Mouse (Mus musculus): ENCODE results near the gene Ifna16. TPM values are rescaled to one million over a fixed set of nuclear protein-coding genes. Genes with fewer than 3 reads are reported as not detected.

Ifna16 gene
- not detected for total RNA-seq (2023)

DNA sequence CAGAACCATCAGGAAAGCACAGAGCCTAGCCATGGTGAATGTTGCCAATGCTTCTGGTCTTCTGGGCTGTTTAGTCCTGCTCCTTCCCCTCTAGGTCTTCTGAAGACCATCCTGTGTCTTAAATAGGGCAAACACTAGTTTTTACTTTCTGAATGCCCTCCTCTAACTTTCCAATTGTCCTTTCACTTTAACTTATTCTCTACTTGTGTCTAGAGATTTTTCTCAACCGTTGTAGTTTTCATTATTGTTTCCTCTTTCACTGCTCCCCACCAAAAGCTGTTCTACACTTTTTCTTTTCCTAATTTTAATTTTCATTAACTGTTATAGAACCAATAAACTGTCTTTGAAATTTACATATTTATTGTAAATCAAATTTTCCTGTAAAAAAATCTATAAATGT lies at the start of gene Ifna16:
Gene Ifna16 (minus strand): TSS at position 101 of the 400 bp plus-strand sequence.

DNA sequence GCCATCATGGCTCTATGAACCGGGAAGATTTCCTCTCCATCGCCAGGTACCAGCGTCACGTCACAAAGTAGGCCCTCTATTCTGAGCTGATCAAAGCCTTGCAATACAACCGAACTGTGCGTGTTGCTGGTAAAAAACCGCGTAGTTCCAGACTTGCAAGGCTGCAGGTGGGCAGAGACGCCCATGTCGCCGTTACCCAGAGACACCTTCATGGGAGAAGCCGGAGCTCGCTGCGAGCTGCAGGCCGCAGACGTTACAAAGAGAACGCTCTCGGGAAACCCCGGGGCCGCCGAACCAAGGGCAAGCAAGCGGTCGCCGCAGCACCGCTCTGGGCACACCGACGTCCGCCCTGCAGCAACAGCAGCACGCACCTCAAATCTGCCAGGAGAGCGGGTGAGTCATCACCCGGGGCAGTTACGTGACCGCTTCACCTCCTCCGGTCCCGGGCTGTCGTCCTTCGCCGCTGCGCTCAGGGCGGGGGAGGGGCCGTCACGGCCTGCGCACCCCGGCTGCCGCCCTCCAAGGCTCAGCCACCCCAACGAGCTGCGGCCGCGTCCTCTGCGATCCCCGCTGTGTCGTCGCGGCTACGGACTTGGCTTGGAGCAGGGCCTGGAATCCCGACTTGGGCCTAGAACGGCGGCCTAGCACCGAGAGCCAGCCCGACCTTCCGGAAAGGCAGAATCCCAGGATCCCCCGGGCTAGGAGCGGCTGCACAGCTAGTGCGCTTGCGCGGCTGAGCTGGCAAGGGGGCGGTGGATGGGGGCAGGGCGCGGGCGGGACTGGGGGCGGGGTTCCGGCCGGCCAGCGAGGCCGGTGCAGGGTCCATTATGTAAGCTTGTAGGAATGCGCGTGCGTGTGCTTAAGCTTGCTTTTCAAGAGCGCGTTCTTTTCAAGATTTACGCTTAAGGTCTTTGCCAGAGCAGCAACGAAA lies 45.3 kb upstream of the Ifna16 start, which contains the start of the genes Gm26566 and Klhl9:
Gene Gm26566 (plus strand): TSS at position 15 of the 931 bp plus-strand sequence.
Gene Klhl9 (minus strand): TSS at position 675 of the 931 bp plus-strand sequence.

DNA sequence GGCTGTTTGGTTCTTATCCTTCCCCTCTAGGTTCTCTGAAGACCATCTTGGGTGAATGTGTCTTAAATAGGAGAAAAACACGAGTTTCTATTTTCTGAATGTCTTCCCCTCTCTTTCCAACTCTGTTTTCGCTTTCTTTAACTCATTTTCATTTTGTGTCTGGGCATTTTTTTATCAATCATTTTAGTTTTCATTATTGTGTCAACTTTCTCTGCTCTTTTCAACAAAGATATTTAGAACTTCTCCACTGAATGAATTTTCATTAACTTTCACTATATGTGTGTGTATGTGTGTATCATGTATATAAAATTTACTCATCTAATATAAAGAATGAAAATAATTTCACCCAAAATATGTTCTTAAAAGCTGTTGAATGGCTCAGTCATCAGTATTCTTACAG lies 14.5 kb upstream of the Ifna16 start, which contains the start of gene Ifnab:
Gene Ifnab (minus strand): TSS at position 101 of the 400 bp plus-strand sequence.

DNA sequence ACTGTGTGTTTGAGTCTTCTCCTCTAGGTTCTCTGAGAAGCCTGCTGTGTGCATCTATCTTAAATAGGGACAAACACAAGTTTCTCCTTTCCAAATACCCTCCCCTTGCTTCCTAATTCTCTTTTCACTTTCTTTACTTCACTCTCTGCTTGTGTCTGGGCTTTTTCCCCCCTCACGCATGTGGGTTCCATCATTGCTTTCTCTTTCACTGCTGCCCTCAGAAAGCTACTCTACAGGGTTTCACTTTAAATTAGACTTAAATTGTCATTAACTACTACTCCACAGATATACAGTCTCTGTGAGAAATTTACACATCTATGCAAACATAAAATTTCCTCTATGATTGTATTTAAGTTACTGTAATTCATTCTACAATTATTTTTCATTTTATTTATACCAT lies 7.1 kb upstream of the Ifna16 start, which contains the start of gene Ifna2:
Gene Ifna2 (minus strand): TSS at position 101 of the 400 bp plus-strand sequence.

DNA sequence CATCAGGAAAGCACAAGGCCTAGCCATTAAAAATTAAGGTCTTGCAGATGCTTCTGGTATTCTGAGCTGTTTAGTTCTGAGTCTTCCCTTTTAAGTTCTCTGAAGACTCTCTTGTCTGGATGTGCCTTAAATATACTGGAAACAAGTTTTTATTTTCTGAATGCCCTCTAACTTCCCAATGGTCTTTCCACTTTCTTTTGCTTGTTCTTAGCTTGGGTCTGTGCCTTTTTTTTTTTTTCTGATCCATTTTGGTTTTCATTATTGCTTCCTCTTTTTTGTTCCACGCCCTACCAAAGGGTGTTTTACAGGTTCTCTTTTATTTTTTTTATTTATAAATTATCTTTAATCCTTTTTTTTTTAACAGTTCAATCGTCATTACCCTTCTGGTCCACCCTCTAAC lies 32.4 kb downstream of the Ifna16 start, which contains the start of gene Ifna13:
Gene Ifna13 (minus strand): TSS at position 101 of the 400 bp plus-strand sequence.

DNA sequence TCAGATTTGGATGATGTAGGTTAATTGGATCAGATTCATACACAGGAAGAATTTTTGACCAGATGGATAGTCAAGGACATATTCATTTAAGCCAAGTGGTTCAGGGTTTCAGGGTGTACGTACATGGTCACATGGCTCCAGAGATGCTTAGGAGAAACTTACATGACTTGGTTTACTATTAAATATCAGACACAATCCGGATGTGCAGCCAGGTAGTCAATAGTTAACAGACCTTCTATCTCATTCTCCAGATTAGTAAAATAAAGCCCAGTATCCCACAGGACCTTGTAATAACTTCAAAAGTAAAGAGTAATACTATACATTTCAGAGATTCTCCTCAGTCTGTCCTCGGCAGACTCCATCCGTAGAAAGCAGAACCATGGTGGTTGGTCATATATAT lies 42.4 kb downstream of the Ifna16 start, which contains the start of gene C87499:
Gene C87499 (minus strand): TSS at position 101 of the 400 bp plus-strand sequence.

Other genes with a start within 250 kb of the Ifna16 start
- under 1 TPM; 0.17 to 0.44 TPM for gene Hacd4, start 238.0 kb downstream of the Ifna16 start, total RNA-seq (2023)
- not detected for gene Ifnb1, start 154.2 kb downstream of the Ifna16 start, total RNA-seq (2023)
- gene Ifna15, start 118.7 kb downstream of the Ifna16 start, total RNA-seq (2023) = not detected
- not detected for gene Ifna14, start 105.1 kb downstream of the Ifna16 start, total RNA-seq (2023)
- gene Ifna9, start 84.5 kb downstream of the Ifna16 start, total RNA-seq (2023) = not detected
- not detected for gene Ifna12, start 73.5 kb downstream of the Ifna16 start, total RNA-seq (2023)
- not detected for gene C87499, start 42.5 kb downstream of the Ifna16 start, total RNA-seq (2023)
- not detected for gene Ifna13, start 32.5 kb downstream of the Ifna16 start, total RNA-seq (2023)
- not detected for gene Ifna2, start 7.0 kb upstream of the Ifna16 start, total RNA-seq (2023)
- gene Ifnab, start 14.4 kb upstream of the Ifna16 start, total RNA-seq (2023) = not detected
- 1 to 10 TPM; 1.5 to 2.7 TPM for gene Gm26566, start 44.9 kb upstream of the Ifna16 start, total RNA-seq (2023)
- 10 to 100 TPM; 48.9 to 52.0 TPM for gene Klhl9, start 45.5 kb upstream of the Ifna16 start, total RNA-seq (2023)
- not detected for gene Gm13271, start 77.9 kb upstream of the Ifna16 start, total RNA-seq (2023)
- not detected for gene Gm13283, start 83.2 kb upstream of the Ifna16 start, total RNA-seq (2023)
- gene Gm13290, start 96.9 kb upstream of the Ifna16 start, total RNA-seq (2023) = under 1 TPM in 1 of 2 experiments, not detected in 1; 0.64 TPM
- gene Gm13289, start 100.0 kb upstream of the Ifna16 start, total RNA-seq (2023) = not detected
- not detected for gene Gm13272, start 102.9 kb upstream of the Ifna16 start, total RNA-seq (2023)
- gene Ifnz, start 105.2 kb upstream of the Ifna16 start, total RNA-seq (2023) = not detected
- not detected for gene Gm13276, start 108.8 kb upstream of the Ifna16 start, total RNA-seq (2023)
- gene Gm13277, start 111.7 kb upstream of the Ifna16 start, total RNA-seq (2023) = not detected
- not detected for gene Gm13278, start 114.6 kb upstream of the Ifna16 start, total RNA-seq (2023)
- gene Gm13275, start 117.6 kb upstream of the Ifna16 start, total RNA-seq (2023) = not detected
- gene Gm13279, start 120.5 kb upstream of the Ifna16 start, total RNA-seq (2023) = not detected
- not detected for gene Gm13285, start 122.7 kb upstream of the Ifna16 start, total RNA-seq (2023)
- gene Gm13287, start 126.3 kb upstream of the Ifna16 start, total RNA-seq (2023) = not detected
- gene Gm13288, start 128.6 kb upstream of the Ifna16 start, total RNA-seq (2023) = not detected
- not detected for gene Ifna7, start 139.3 kb upstream of the Ifna16 start, total RNA-seq (2023)
- gene Ifna11, start 143.0 kb upstream of the Ifna16 start, total RNA-seq (2023) = not detected
- not detected for gene Ifna6, start 150.5 kb upstream of the Ifna16 start, total RNA-seq (2023)
- not detected for gene Ifna5, start 158.6 kb upstream of the Ifna16 start, total RNA-seq (2023)
- gene Ifna4, start 164.9 kb upstream of the Ifna16 start, total RNA-seq (2023) = not detected
- not detected for gene Ifna1, start 173.2 kb upstream of the Ifna16 start, total RNA-seq (2023)
- not detected for gene Ifne, start 203.3 kb upstream of the Ifna16 start, total RNA-seq (2023)

All from T-cell, adult 66 days (primary cell).